Mouse (Mus musculus): ENCODE measurements around the gene Nr1i3.
"Not testable (repeated sequence)": the region's sequence is repeated elsewhere in the genome, so short reads cannot be mapped to it uniquely, and the experiment has no call there.

Nr1i3 gene

GRCm38 (mm10) chr1:171232800-171233730, 19.3 kb downstream of the Nr1i3 start:
- no peak for DNase-seq

GRCm38 (mm10) chr1:171234126-171234525, 20.4 kb downstream of the Nr1i3 start, which contains the start of gene Fcer1g:
Gene Fcer1g (minus strand): TSS chr1:171234365.
- DNase-seq, result no peak

GRCm38 (mm10) chr1:171234538-171234937, 20.8 kb downstream of the Nr1i3 start:
- DNase-seq, result no peak

- DNase-seq, result no peak
Measured at GRCm38 (mm10) chr1:171235791-171236190, 22.0 kb downstream of the Nr1i3 start.

GRCm38 (mm10) chr1:171237438-171237837, 23.7 kb downstream of the Nr1i3 start:
- DNase-seq, result no peak

GRCm38 (mm10) chr1:171238463-171238862, 24.7 kb downstream of the Nr1i3 start:
- DNase-seq, result no peak

- DNase-seq, result no peak
Measured at GRCm38 (mm10) chr1:171239992-171240744, 26.4 kb downstream of the Nr1i3 start.

GRCm38 (mm10) chr1:171240911-171241310, 27.1 kb downstream of the Nr1i3 start:
- DNase-seq, result no peak

GRCm38 (mm10) chr1:171241952-171242351, 28.2 kb downstream of the Nr1i3 start:
- DNase-seq, result not testable (repeated sequence)

- DNase-seq, result no peak
Measured at GRCm38 (mm10) chr1:171245353-171245752, 31.6 kb downstream of the Nr1i3 start.

- DNase-seq, result peak; percentile 98
Measured at GRCm38 (mm10) chr1:171246709-171247452, 33.1 kb downstream of the Nr1i3 start.

GRCm38 (mm10) chr1:171247453-171247841, 33.7 kb downstream of the Nr1i3 start:
- DNase-seq, result no peak

GRCm38 (mm10) chr1:171247916-171248315, 34.1 kb downstream of the Nr1i3 start:
- no peak for DNase-seq

- no peak for DNase-seq
Measured at GRCm38 (mm10) chr1:171248386-171249226, 34.8 kb downstream of the Nr1i3 start.

- no peak for DNase-seq
Measured at GRCm38 (mm10) chr1:171249913-171250600, 36.3 kb downstream of the Nr1i3 start, which contains the start of gene Adamts4. Gene Adamts4 (plus strand): TSS chr1:171250421.

- DNase-seq, result no peak
Measured at GRCm38 (mm10) chr1:171250680-171251593, 37.2 kb downstream of the Nr1i3 start, which contains the start of gene Ndufs2. Gene Ndufs2 (minus strand): TSS chr1:171251388.

GRCm38 (mm10) chr1:171251594-171252324, 38.0 kb downstream of the Nr1i3 start:
- no peak for DNase-seq

- DNase-seq, result no peak
Measured at GRCm38 (mm10) chr1:171252415-171252814, 38.6 kb downstream of the Nr1i3 start.

GRCm38 (mm10) chr1:171256095-171256818, 42.5 kb downstream of the Nr1i3 start:
- DNase-seq, result no peak
